Mouse (Mus musculus) embryonic fibroblast, embryonic 13.5 days (primary cell): ENCODE measurements at regions not wholly inside any gene's neighbourhood (a gene's known extent, or its start where the extent isn't known, plus 50 kb on each side); places are given as distances from the start of the nearest gene placed in this dataset.

Experiments used
- CTCF ChIP-seq: IDR thresholded peaks from 2 replicates; pipeline ENCODE4 v1.5.1; 2011; ENCODE audit warnings: mild to moderate bottlenecking, control low read depth, low read length, moderate library complexity, borderline replicate concordance; ENCODE audit not compliant: insufficient read depth
- POLR2A ChIP-seq: IDR thresholded peaks from 2 replicates; pipeline ENCODE4 v1.6.1; 2011; ENCODE audit warnings: low read depth, mild to moderate bottlenecking, control low read depth, low read length, moderate library complexity

- peak; percentile 55; the same call in 1 of the 2 replicates for TF ChIP-seq CTCF
- TF ChIP-seq POLR2A: no peak
Observed at GRCm38 (mm10) chr14:46702669-46703435, 57.5 kb upstream of the Cdkn3 start.
